In the genomic region with DNA sequence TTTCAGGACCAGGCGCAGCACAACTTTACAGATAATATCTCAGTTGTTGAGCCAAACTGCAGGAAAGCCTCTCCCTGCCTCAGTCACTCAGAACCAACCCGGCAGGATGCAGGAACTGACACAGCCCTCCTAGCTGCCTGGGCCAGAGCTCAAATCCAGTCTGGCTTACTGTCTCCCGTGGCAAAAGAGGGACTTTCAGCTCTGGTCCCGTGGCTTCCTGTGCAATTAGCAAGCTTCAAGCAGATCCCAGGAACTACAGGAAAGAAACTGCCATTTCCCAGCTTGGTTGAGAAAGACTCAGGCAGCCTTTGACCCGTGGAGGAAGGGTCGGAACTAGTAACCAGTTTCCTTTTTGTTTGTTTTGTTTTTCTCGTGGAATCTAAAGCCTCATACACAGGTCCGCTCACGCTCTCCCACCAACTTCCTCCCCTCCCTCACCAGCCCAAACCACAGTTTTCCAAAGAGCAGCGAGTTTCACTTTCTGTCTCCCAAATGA, we compare ENCODE assay signal across 8 mouse cellular contexts. TPM values are rescaled to one million over a fixed set of nuclear protein-coding genes. Genes with fewer than 3 reads are reported as not detected.
DNase-seq lines count a peak whose midpoint lies in the region; ATAC-seq and TF ChIP-seq lines count a peak whose summit lies in the region.

No protein-coding gene starts in this region.

- H3K27me3 ChIP-seq in intestine, embryonic 16.5 days (replicated peaks; ENCODE audit: control insufficient read depth, insufficient read depth, low read length): no peaks in the 10 kb centered on the region
- H3K27me3 ChIP-seq in liver, postnatal 0 days (ENCODE audit: insufficient read depth, low read length): no peaks in the 10 kb centered on the region
- H3K27me3 ChIP-seq in midbrain, embryonic 13.5 days: peaks cover 5% of the 10 kb centered on the region; the same call in 1 of the 2 replicates

- WGBS in intestine, embryonic 16.5 days: 23% methylated on average over 10 of the region's 10 CpGs
- 6% methylated on average over 10 of the region's 10 CpGs for WGBS in liver, postnatal 0 days (ENCODE audit: insufficient replicate concordance)
- 52% methylated on average over 10 of the region's 10 CpGs for WGBS in midbrain, embryonic 13.5 days

- peak; percentile 56 for TF ChIP-seq EP300 in liver, postnatal 0 days (IDR thresholded peaks at IDR 0.05; ENCODE audit: low read depth)

- H3K27ac ChIP-seq in intestine, embryonic 16.5 days (ENCODE audit: low read length): peak overlapping the region; percentile 90
- peak overlapping the region; percentile 79 for H3K27ac ChIP-seq in liver, postnatal 0 days (ENCODE audit: low read depth)
- H3K27ac ChIP-seq in midbrain, embryonic 13.5 days: no peak overlapping the region

- DNase-seq in ovary, postnatal 36 days (ENCODE audit: low spot score): peak; percentile 39
- DNase-seq in ovary, adult 18-20 months (ENCODE audit: low spot score): no peak
- peak; percentile 43 for DNase-seq in gastrocnemius, adult 18-20 months (ENCODE audit: low spot score)
- DNase-seq in liver, postnatal 0 days: peak; percentile 57
- no peak for DNase-seq in thymus, adult 18-20 months

- H3K36me3 ChIP-seq in intestine, embryonic 16.5 days (ENCODE audit: control insufficient read depth, insufficient read depth, low read length): no peaks in the 10 kb centered on the region
- H3K36me3 ChIP-seq in liver, postnatal 0 days (replicated peaks; ENCODE audit: insufficient read depth, low read length): no peaks in the 10 kb centered on the region
- H3K36me3 ChIP-seq in midbrain, embryonic 13.5 days: no peaks in the 10 kb centered on the region

- ATAC-seq in intestine, embryonic 16.5 days: peak; percentile 69
- ATAC-seq in liver, postnatal 0 days: peak; percentile 85
- ATAC-seq in midbrain, embryonic 13.5 days: no peak
- no peak for ATAC-seq in monocyte, adult 5-6 weeks (replicated peaks; ENCODE audit: insufficient number of reproducible peaks, low FRiP score, low TSS enrichment, poor library complexity, severe bottlenecking)

- no peaks in the 10 kb centered on the region for H3K9me3 ChIP-seq in intestine, embryonic 16.5 days (ENCODE audit: control insufficient read depth, low read length)
- no peaks in the 10 kb centered on the region for H3K9me3 ChIP-seq in liver, postnatal 0 days (ENCODE audit: low read length)
- no peaks in the 10 kb centered on the region for H3K9me3 ChIP-seq in midbrain, embryonic 13.5 days

- 0 out of 2 replicates have a peak, but pooled peaks have one; percentile 3 for TF ChIP-seq CTCF in liver, postnatal 0 days (IDR thresholded peaks at IDR 0.05; ENCODE audit: low read depth)

- H3K4me3 ChIP-seq in intestine, embryonic 16.5 days (ENCODE audit: low read length): peak overlapping the region; percentile 17
- peak overlapping the region; percentile 13 for H3K4me3 ChIP-seq in liver, postnatal 0 days (ENCODE audit: low read depth, low read length)
- H3K4me3 ChIP-seq in midbrain, embryonic 13.5 days (replicated peaks): no peak overlapping the region

- H3K9ac ChIP-seq in intestine, embryonic 16.5 days (ENCODE audit: low read depth, low read length): peak overlapping the region; percentile 56; the same call in 1 of the 2 replicates
- H3K9ac ChIP-seq in liver, postnatal 0 days (replicated peaks): peak overlapping the region; percentile 3
- no peak overlapping the region for H3K9ac ChIP-seq in midbrain, embryonic 13.5 days (replicated peaks)

- peak overlapping the region; percentile 47 for H3K4me2 ChIP-seq in intestine, embryonic 16.5 days (ENCODE audit: low read depth, low read length)
- peak overlapping the region; percentile 49 for H3K4me2 ChIP-seq in liver, postnatal 0 days (ENCODE audit: low read depth, low read length)
- no peak overlapping the region for H3K4me2 ChIP-seq in midbrain, embryonic 13.5 days (replicated peaks)

- H3K4me1 ChIP-seq in intestine, embryonic 16.5 days (ENCODE audit: control insufficient read depth, insufficient read depth, low read length): peaks cover 4% of the 10 kb centered on the region
- peaks cover 9% of the 10 kb centered on the region for H3K4me1 ChIP-seq in liver, postnatal 0 days (ENCODE audit: insufficient read depth)
- H3K4me1 ChIP-seq in midbrain, embryonic 13.5 days (replicated peaks): peaks cover 5% of the 10 kb centered on the region; the same call in 1 of the 2 replicates

RNA-seq across cellular contexts. Expression of a gene that starts 24.5 kb away (rescaled TPM):
- total RNA-seq in gastrocnemius, adult 18-20 months (2021): 10 to 100 TPM; 32.1 to 41.5 TPM
- 43.4 and 46.4 TPM in 2 replicates for polyA plus RNA-seq in intestine, embryonic 16.5 days (2015; fragmentation: Nextera tagmentation; extraction: Ambion mirVana)
- polyA plus RNA-seq in liver, postnatal 0 days (2015; fragmentation: Nextera tagmentation; extraction: Ambion mirVana): 30.8 and 35.2 TPM in 2 replicates
- polyA plus RNA-seq in midbrain, embryonic 13.5 days (2015; fragmentation: Nextera tagmentation; extraction: Ambion mirVana): 42.4 and 46.1 TPM in 2 replicates
- 50.2 to 83.4 TPM (median 69.0 TPM) in 3 replicates for total RNA-seq in monocyte, adult 5-6 weeks (2017)

RNA-seq across cellular contexts. Expression of a gene that starts 38.2 kb away (rescaled TPM):
- total RNA-seq in gastrocnemius, adult 18-20 months (2021): 1 to 10 TPM; 3.6 to 6.7 TPM
- 9.9 and 11.7 TPM in 2 replicates for polyA plus RNA-seq in intestine, embryonic 16.5 days (2015; fragmentation: Nextera tagmentation; extraction: Ambion mirVana)
- 20.2 and 34.0 TPM in 2 replicates for polyA plus RNA-seq in liver, postnatal 0 days (2015; fragmentation: Nextera tagmentation; extraction: Ambion mirVana)
- 0.41 and 0.47 TPM in 2 replicates for polyA plus RNA-seq in midbrain, embryonic 13.5 days (2015; fragmentation: Nextera tagmentation; extraction: Ambion mirVana)
- 9.3 to 16.4 TPM (median 10.3 TPM) in 3 replicates for total RNA-seq in monocyte, adult 5-6 weeks (2017)

Comparison
In these comparisons a context has a peak if more than half of its experiments do, and no peak if none do; other contexts are left out.
1. DNase-seq: peak in ovary, postnatal 36 days (single experiment), gastrocnemius, adult 18-20 months (single experiment) and liver, postnatal 0 days (single experiment); none in ovary, adult 18-20 months (single experiment) and thymus, adult 18-20 months (0 of 2).
2. ATAC-seq: peak in intestine, embryonic 16.5 days (single experiment) and liver, postnatal 0 days (single experiment); none in midbrain, embryonic 13.5 days (single experiment) and monocyte, adult 5-6 weeks (single experiment).